Mouse (Mus musculus) heart, adult 2 months (tissue): ENCODE results near the gene Tia1.

Experiments
- CTCF ChIP-seq: fragments of 200-600 bp; IDR thresholded peaks from 2 replicates; pipeline ENCODE4 v1.8.1; 2022; ENCODE audit warnings: antibody characterized with exemption, mild to moderate bottlenecking, moderate library complexity
- POLR2A ChIP-seq: fragments of 200-500 bp; IDR thresholded peaks from 2 replicates; pipeline ENCODE4 v1.6.1; 2011; ENCODE audit warnings: mild to moderate bottlenecking, low read depth, low read length, control low read depth; ENCODE audit not compliant: insufficient read depth

DNA sequence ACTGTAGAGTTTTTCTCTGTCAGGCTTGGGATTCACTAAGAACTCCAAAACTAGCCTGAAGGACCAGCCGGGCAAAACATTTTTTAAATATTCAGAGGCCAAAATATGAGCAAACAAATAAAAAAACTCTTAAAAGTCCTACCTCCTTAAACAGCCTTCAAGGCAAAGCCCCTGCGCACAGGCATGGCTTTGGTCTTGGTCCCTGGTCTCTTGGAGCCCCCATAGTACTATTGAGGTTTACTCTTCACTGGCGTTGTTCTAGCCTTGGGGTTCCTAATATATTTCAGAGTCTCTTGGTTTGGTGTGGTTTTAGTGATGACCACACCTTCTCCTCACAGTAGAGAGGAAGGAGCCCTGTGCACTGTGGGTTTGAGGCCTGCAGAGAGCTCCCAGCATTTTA is 27.5 kb downstream of the Tia1 start:
- no peak for TF ChIP-seq POLR2A
- TF ChIP-seq CTCF: no peak
